Mouse (Mus musculus) neural tube, embryonic 11.5 days (tissue): ENCODE data around the gene Vcp. TPM values are rescaled to one million over a fixed set of nuclear protein-coding genes. Genes with fewer than 3 reads are reported as not detected.

Experiments used
- ATAC-seq: fragments of 200-750 bp; cut with Nextera tagmentation; 2 replicates; pipeline ENCODE4 v1.8.0; 2017; ENCODE audit warnings: moderate number of reproducible peaks, mild to moderate bottlenecking, moderate TSS enrichment, moderate library complexity; ENCODE audit not compliant: insufficient read depth, low FRiP score, low TSS enrichment
- DNase-seq: peaks from one replicate; pipeline ENCODE4 v3.0.0-alpha.2; 2015; ENCODE audit warnings: low spot score
- H3K27ac ChIP-seq: fragments of 300-500 bp; sonication (generic); 2 replicates; pipeline ENCODE4 v1.5.1; 2014; ENCODE audit warnings: low read depth, mild to moderate bottlenecking, low read length
- H3K27me3 ChIP-seq: fragments of 300-500 bp; sonication (generic); 2 replicates; pipeline ENCODE4 v1.6.1; 2014; ENCODE audit warnings: mild to moderate bottlenecking, low read length, mixed read lengths; ENCODE audit not compliant: control insufficient read depth, insufficient read depth
- H3K36me3 ChIP-seq: fragments of 300-500 bp; sonication (generic); 2 replicates; pipeline ENCODE4 v1.6.1; 2014; ENCODE audit warnings: mild to moderate bottlenecking, low read length, moderate library complexity, mixed read lengths; ENCODE audit not compliant: control insufficient read depth, insufficient read depth
- H3K4me1 ChIP-seq: fragments of 300-500 bp; sonication (generic); 2 replicates; pipeline ENCODE4 v1.6.1; 2014; ENCODE audit warnings: low read length, mixed read lengths; ENCODE audit not compliant: control insufficient read depth, insufficient read depth
- H3K4me2 ChIP-seq: fragments of 300-500 bp; sonication (generic); 2 replicates; pipeline ENCODE4 v1.6.1; 2014; ENCODE audit warnings: low read depth, mild to moderate bottlenecking, moderate library complexity
- H3K4me3 ChIP-seq: fragments of 300-500 bp; sonication (generic); 2 replicates; pipeline ENCODE4 v1.5.1; 2014; ENCODE audit warnings: low read depth, low read length
- H3K9ac ChIP-seq: fragments of 300-500 bp; sonication (generic); 2 replicates; pipeline ENCODE4 v1.6.1; 2014; ENCODE audit warnings: mild to moderate bottlenecking, low read length
- H3K9me3 ChIP-seq: fragments of 300-500 bp; sonication (generic); 2 replicates; pipeline ENCODE4 v1.6.1; 2016; ENCODE audit warnings: low read length; ENCODE audit not compliant: control insufficient read depth
- WGBS: fragments of 180-500 bp; shearing (Covaris S2); extraction: QIAGEN DNeasy Blood & Tissue Kit; methylation state at CpG from one replicate; pipeline ENCODE4 v1.1.7; 2014; 5-methylcytosine and 5-hydroxymethylcytosine counted together
- polyA plus RNA-seq: library from polyadenylated mRNA; unstranded; fragments of >200 nt; fragmentation: Nextera tagmentation; extraction: Ambion mirVana; gene quantifications from 2 replicates; pipeline ENCODE4 v1.2.1, GENCODE M21; 2014

Gene Vcp
- polyA plus RNA-seq, 1 experiment from 2014 or later, result 691 TPM

DNA sequence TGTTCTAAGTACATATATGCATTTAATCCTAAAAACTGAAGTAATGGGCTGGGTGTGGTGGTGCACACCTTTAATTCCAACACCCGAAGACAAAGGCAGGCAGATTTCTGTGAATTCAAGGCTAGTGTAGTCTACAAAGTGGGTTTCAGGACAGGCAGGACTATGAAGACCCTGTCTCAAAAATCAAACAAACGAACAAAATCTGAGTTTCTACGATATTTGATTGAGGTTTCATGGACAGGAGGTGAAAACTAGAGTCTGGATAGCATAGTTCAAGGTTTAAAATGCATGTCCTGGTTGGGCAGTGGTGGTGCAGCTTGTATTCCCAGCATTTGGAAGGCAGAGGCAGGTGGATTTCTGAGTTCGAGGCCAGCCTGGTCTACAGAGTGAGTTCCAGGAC lies 31.0 kb downstream of the Vcp start, which contains the start of gene 1700022I11Rik:
Gene 1700022I11Rik, plus strand, starts transcription at position 301 of the 400 bp plus-strand sequence.
- Histone ChIP-seq H3K36me3 (no peaks in the 10 kb centered on the region), H3K4me1 (no peaks in the 10 kb centered on the region), H3K4me2 (no peak within 1 kb of the TSS), H3K9me3 (no peaks in the 10 kb centered on the region), H3K9ac (no peak within 1 kb of the TSS), H3K27me3 (no peaks in the 10 kb centered on the region), H3K27ac (no peak within 1 kb of the TSS), H3K4me3 (no peak within 1 kb of the TSS)
- ATAC-seq (no peak), DNase-seq (no peak)
- 90% methylated on average over 4 of the region's 4 CpGs for WGBS

DNA sequence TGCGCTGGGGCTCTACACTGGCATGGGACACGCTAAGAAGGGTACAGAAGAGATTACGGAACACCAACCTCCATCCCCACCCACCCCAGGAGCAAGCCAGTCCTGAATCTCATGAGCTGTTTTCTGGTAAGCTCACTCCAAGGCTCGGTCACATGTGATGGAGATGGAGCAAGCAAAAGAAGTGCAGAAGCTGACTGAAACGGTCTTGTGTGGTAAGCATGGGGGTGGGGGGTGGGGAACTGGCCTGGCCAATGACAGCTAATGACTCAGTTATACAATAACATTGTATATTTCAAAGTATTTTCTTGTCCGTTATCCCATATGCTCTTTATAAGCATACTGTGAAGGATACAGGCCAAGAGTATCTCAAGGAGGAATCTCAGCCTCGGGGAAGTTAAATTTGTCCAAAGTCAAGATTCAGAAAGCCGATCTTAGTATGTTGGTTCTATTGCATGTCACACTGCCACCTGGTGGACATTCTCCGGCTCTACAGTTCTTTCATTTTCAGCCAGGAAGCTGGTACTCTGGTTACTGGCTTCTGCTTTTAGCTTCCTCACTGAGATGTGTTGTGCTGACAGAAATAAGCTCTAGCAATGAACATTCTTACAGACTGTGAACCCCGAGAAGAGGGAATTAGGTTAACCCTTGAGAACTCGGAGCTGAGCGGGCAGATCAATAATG lies 35.1 kb downstream of the Vcp start:
- ATAC-seq, result 0 out of 2 replicates have a peak, but pooled peaks have one; percentile 9
- Histone ChIP-seq H3K4me2 (peak overlapping the region; percentile 19; the same call in 1 of the 2 replicates), H3K9me3 (no peaks in the 10 kb centered on the region), H3K9ac (no peak overlapping the region), H3K36me3 (no peaks in the 10 kb centered on the region), H3K27me3 (no peaks in the 10 kb centered on the region), H3K27ac (no peak overlapping the region), H3K4me1 (no peaks in the 10 kb centered on the region), H3K4me3 (no peak overlapping the region)
- 17% methylated on average over 12 of the region's 12 CpGs for WGBS
- peak; percentile 56 for DNase-seq

DNA sequence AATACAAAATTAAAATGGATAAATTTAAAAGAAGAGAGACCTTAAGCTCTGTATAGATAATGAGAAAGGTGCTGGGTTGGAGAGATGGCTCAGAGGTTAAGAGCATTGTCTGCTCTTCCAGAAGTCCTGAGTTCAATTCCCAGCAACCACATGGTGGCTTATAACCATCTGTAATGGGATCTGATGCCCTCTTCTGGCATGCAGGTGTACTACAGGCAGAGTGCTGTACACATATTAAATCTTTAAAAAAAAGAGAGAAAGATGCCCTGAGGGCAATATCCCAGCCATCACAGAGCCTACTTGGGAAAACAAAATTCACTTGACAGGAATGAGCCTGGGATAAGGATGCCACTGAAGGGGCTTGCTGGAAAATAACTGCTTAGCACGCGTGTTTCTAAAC lies 36.8 kb downstream of the Vcp start:
- H3K27ac ChIP-seq, result no peak overlapping the region
- H3K36me3 ChIP-seq, result no peaks in the 10 kb centered on the region
- no peak overlapping the region for H3K4me3 ChIP-seq
- H3K4me2 ChIP-seq, result no peak overlapping the region
- no peak for DNase-seq
- 90% methylated on average over 2 of the region's 2 CpGs for WGBS
- H3K9ac ChIP-seq, result no peak overlapping the region
- no peaks in the 10 kb centered on the region for H3K9me3 ChIP-seq
- no peak for ATAC-seq
- H3K4me1 ChIP-seq, result no peaks in the 10 kb centered on the region
- no peaks in the 10 kb centered on the region for H3K27me3 ChIP-seq

DNA sequence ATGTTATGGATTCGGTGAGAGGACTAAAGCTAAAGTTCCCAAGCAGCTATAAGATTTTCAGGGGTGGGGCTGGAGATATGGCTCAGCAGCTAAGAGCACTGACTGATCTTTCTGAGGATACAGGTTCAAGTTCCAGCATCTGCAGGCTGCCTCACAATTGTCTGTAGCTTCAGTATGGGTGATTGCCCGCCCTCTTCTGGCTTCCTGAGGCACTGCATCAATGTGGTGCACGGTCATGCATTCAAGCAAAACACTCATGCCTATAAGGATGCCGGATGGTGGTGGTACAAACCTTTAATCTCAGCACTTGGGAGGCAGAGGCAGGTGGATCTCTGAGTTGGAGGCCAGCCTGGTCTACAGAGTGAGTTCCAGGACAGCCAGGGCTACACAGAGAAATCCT lies 38.7 kb downstream of the Vcp start:
- WGBS, result 33% methylated on average over 4 of the region's 4 CpGs
- H3K4me3 ChIP-seq, result no peak overlapping the region
- H3K9me3 ChIP-seq, result no peaks in the 10 kb centered on the region
- ATAC-seq, result no peak
- H3K36me3 ChIP-seq, result peaks cover 7% of the 10 kb centered on the region
- no peak overlapping the region for H3K4me2 ChIP-seq
- no peak overlapping the region for H3K9ac ChIP-seq
- no peaks in the 10 kb centered on the region for H3K4me1 ChIP-seq
- H3K27me3 ChIP-seq, result no peaks in the 10 kb centered on the region
- H3K27ac ChIP-seq, result no peak overlapping the region
- DNase-seq, result peak; percentile 68

DNA sequence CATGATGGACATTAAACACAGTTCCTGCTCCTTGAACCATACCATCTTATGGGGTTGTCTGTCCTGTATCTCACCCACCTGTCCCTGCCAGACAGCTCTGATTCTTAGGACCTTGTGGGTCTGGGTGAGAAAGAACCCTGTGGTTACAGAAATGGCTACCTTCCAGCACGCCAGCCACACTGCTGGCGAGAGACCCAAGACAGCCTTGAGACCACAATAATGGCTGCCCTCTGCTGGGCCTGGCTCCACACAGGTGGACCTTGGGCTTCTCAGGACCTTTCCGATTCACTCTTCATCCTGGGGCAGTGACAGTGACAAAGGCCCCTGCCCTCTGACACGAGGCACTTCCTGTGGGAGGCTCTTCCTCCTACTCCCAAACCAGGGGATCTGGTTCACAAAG lies 40.9 kb downstream of the Vcp start:
- WGBS, result 68% methylated on average over 4 of the region's 4 CpGs
- no peak overlapping the region for H3K4me3 ChIP-seq
- H3K36me3 ChIP-seq, result peaks cover 10% of the 10 kb centered on the region
- H3K4me2 ChIP-seq, result no peak overlapping the region
- no peak for DNase-seq
- H3K27ac ChIP-seq, result no peak overlapping the region
- H3K27me3 ChIP-seq, result no peaks in the 10 kb centered on the region
- no peak overlapping the region for H3K9ac ChIP-seq
- ATAC-seq, result no peak
- no peaks in the 10 kb centered on the region for H3K9me3 ChIP-seq
- no peaks in the 10 kb centered on the region for H3K4me1 ChIP-seq

DNA sequence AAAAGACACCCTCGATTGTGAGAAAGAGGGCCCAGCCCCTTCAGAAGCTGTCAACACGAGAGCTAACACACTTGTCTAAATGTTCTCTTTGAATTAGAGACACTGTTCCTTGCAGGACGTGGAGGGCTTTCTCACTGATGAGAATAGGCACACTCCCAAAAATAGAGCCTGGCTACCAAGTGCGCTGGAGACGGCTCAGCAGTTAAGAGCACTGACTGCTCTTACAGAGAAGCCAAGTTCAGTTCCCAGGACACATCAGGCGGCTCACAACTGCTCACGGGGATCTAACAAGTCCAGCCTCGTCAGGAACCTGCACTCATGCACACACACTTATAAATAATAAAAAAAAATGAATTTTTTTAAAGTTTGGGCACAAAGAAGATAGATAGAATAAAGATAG lies 41.4 kb downstream of the Vcp start:
- WGBS, result 80% methylated on average over 8 of the region's 8 CpGs
- no peak for ATAC-seq
- Histone ChIP-seq H3K4me2 (no peak overlapping the region), H3K36me3 (peaks cover 10% of the 10 kb centered on the region), H3K27ac (no peak overlapping the region), H3K4me3 (no peak overlapping the region), H3K4me1 (0 out of 2 replicates have a peak, but pooled peaks cover 3% of the 10 kb centered on the region), H3K27me3 (no peaks in the 10 kb centered on the region), H3K9ac (no peak overlapping the region), H3K9me3 (no peaks in the 10 kb centered on the region)
- no peak for DNase-seq

DNA sequence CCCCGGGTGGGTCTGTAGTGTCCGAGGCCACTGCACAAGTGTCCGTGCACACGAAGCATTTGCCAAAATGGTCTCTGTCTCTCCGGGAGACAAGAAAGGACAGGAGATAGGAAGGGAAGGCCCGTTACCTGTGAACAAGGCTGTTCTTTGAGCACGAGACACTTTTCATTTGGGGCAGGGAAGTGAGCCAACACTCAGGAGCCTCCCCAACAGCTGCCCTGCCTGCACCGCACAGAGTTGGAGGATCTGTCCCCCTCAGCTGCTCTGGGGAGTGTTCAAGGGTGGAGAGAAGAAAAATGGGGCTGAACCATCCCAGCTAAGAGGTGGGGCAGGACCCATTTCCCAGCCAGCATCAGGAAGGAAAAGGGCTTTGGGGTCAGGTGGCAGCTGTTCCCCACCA lies 42.3 kb downstream of the Vcp start:
- Histone ChIP-seq H3K27me3 (no peaks in the 10 kb centered on the region), H3K4me3 (no peak overlapping the region), H3K4me1 (peaks cover 10% of the 10 kb centered on the region), H3K27ac (no peak overlapping the region), H3K36me3 (peaks cover 10% of the 10 kb centered on the region), H3K9me3 (no peaks in the 10 kb centered on the region), H3K4me2 (no peak overlapping the region), H3K9ac (no peak overlapping the region)
- DNase-seq, result no peak
- 91% methylated on average over 8 of the region's 8 CpGs for WGBS
- no peak for ATAC-seq

DNA sequence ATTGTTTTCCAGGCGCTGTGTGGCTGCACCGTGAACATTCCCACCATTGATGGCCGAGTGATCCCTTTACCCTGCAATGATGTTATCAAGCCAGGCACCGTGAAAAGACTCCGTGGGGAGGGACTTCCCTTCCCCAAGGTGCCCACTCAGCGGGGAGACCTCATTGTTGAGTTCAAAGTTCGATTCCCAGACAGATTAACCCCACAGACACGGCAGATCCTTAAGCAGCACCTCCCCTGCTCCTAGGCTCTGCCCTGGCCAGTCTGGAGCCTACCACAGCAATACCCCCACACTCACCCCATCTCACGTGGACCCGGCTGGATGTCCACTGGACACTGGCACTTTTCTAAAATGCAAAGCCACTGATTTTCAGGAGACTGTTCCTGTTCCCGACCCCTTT lies 43.0 kb downstream of the Vcp start:
- Histone ChIP-seq H3K9me3 (no peaks in the 10 kb centered on the region), H3K4me1 (peaks cover 17% of the 10 kb centered on the region), H3K36me3 (peaks cover 12% of the 10 kb centered on the region), H3K4me2 (no peak overlapping the region), H3K4me3 (no peak overlapping the region), H3K9ac (no peak overlapping the region), H3K27ac (no peak overlapping the region), H3K27me3 (no peaks in the 10 kb centered on the region)
- DNase-seq, result no peak
- ATAC-seq, result no peak
- 85% methylated on average over 11 of the region's 11 CpGs for WGBS

DNA sequence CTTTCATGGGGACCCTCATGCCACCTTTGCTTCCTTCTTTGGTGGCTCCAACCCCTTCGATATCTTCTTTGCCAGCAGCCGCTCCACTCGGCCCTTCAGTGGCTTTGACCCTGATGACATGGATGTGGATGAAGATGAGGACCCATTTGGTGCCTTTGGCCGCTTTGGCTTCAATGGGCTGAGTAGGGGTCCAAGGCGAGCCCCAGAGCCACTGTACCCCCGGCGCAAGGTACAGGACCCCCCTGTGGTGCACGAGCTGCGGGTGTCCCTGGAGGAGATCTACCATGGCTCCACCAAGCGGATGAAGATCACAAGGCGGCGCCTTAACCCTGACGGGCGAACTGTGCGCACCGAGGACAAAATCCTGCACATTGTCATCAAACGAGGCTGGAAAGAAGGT lies 43.7 kb downstream of the Vcp start:
- Histone ChIP-seq H3K9me3 (no peaks in the 10 kb centered on the region), H3K36me3 (peaks cover 12% of the 10 kb centered on the region), H3K4me3 (no peak overlapping the region), H3K9ac (no peak overlapping the region), H3K27me3 (no peaks in the 10 kb centered on the region), H3K4me2 (no peak overlapping the region), H3K4me1 (peaks cover 17% of the 10 kb centered on the region), H3K27ac (no peak overlapping the region)
- 90% methylated on average over 17 of the region's 17 CpGs for WGBS
- ATAC-seq, result no peak
- no peak for DNase-seq
